Comparison of ENCODE assay signal across 8 mouse cellular contexts in the genomic region with DNA sequence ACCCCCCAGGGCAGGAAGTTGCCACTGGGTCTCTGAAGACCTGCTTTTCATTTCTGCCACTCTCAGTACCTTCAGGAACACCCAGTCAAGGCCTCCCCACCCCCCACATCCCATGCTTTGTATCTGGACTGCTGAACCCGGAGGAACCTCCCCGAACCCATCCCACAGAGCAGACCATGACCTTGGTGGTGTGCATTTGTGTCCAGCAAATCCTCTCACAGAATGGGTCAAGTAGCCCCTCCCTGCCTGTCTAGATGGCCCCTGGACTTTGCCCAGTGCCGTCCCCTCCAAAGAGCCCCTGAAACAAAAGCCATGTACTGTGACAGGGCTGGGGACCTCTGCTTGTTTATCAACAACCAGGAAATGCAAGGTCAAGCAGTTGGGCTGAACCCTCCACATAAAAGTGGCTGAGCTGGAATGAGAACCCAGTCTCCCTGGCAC. TPM values are rescaled to one million over a fixed set of nuclear protein-coding genes. Genes with fewer than 3 reads are reported as not detected.
DNase-seq lines count a peak whose midpoint lies in the region; ATAC-seq lines count a peak whose summit lies in the region.

No protein-coding gene starts in this region.

- peak; percentile 18 to 43 for DNase-seq in spleen, postnatal 10 days (ENCODE audit: low spot score in 2 of 2)
- no peak for DNase-seq in spleen, postnatal 14 days (ENCODE audit: low spot score in 2 of 2)
- peak; percentile 87 for DNase-seq in kidney, postnatal 14 days
- no peak for DNase-seq in layer of hippocampus, postnatal 10 days (ENCODE audit: low spot score in 2 of 2)
- DNase-seq in urinary bladder, postnatal 14 days (ENCODE audit: low spot score): no peak
- no peak for DNase-seq in cerebellum, postnatal 25 days

- H3K9ac ChIP-seq in embryonic facial prominence, embryonic 15.5 days: no peak overlapping the region
- peak overlapping the region; percentile 84 for H3K9ac ChIP-seq in stomach, embryonic 16.5 days (ENCODE audit: low read length)

- no peaks in the 10 kb centered on the region for H3K36me3 ChIP-seq in embryonic facial prominence, embryonic 15.5 days
- no peaks in the 10 kb centered on the region for H3K36me3 ChIP-seq in stomach, embryonic 16.5 days (ENCODE audit: control insufficient read depth, insufficient read depth, low read length)

- H3K27ac ChIP-seq in embryonic facial prominence, embryonic 15.5 days (replicated peaks): peak overlapping the region; percentile 55; the same call in 1 of the 2 replicates
- peak overlapping the region; percentile 99 for H3K27ac ChIP-seq in stomach, embryonic 16.5 days (ENCODE audit: low read length)

- 43% methylated on average over 3 of the region's 3 CpGs for WGBS in embryonic facial prominence, embryonic 15.5 days
- WGBS in stomach, embryonic 16.5 days: 56% methylated on average over 3 of the region's 3 CpGs

- 0 out of 2 replicates have a peak overlapping the region, but pooled peaks have one; percentile 2 for H3K4me3 ChIP-seq in embryonic facial prominence, embryonic 15.5 days (replicated peaks)
- H3K4me3 ChIP-seq in stomach, embryonic 16.5 days (replicated peaks; ENCODE audit: low read length): peak overlapping the region; percentile 90

- 0 out of 2 replicates have a peak, but pooled peaks cover 7% of the 10 kb centered on the region for H3K27me3 ChIP-seq in embryonic facial prominence, embryonic 15.5 days
- H3K27me3 ChIP-seq in stomach, embryonic 16.5 days (ENCODE audit: control insufficient read depth, insufficient read depth, low read length): no peaks in the 10 kb centered on the region

- peak overlapping the region; percentile 29 for H3K4me2 ChIP-seq in embryonic facial prominence, embryonic 15.5 days (replicated peaks)
- peak overlapping the region; percentile 90 for H3K4me2 ChIP-seq in stomach, embryonic 16.5 days (ENCODE audit: low read depth, low read length)

- ATAC-seq in embryonic facial prominence, embryonic 15.5 days (ENCODE audit: insufficient number of reproducible peaks, low FRiP score, low TSS enrichment, low read depth): no peak
- ATAC-seq in stomach, embryonic 16.5 days (ENCODE audit: insufficient read depth, low FRiP score): no peak

- peaks cover 47% of the 10 kb centered on the region for H3K4me1 ChIP-seq in embryonic facial prominence, embryonic 15.5 days
- peaks cover 51% of the 10 kb centered on the region for H3K4me1 ChIP-seq in stomach, embryonic 16.5 days (ENCODE audit: control insufficient read depth, insufficient read depth, low read length)

- no peaks in the 10 kb centered on the region for H3K9me3 ChIP-seq in embryonic facial prominence, embryonic 15.5 days (replicated peaks)
- H3K9me3 ChIP-seq in stomach, embryonic 16.5 days (replicated peaks; ENCODE audit: control insufficient read depth, low read length): no peaks in the 10 kb centered on the region

RNA-seq across cellular contexts. Expression of gene Tst, which starts 2.4 kb away (rescaled TPM):
- 49.1 and 68.9 TPM in 2 replicates for polyA plus RNA-seq in embryonic facial prominence, embryonic 15.5 days (2015; fragmentation: Nextera tagmentation; extraction: Ambion mirVana)
- polyA plus RNA-seq in stomach, embryonic 16.5 days (2015; fragmentation: Nextera tagmentation; extraction: Ambion mirVana): 123 and 146 TPM in 2 replicates
- total RNA-seq in layer of hippocampus, postnatal 10 days (2021): 10 to 100 TPM; 43.7 to 55.4 TPM

RNA-seq across cellular contexts. Expression of gene Mpst, which starts 2.9 kb away (rescaled TPM):
- polyA plus RNA-seq in embryonic facial prominence, embryonic 15.5 days (2015; fragmentation: Nextera tagmentation; extraction: Ambion mirVana): 2.8 and 4.1 TPM in 2 replicates
- polyA plus RNA-seq in stomach, embryonic 16.5 days (2015; fragmentation: Nextera tagmentation; extraction: Ambion mirVana): 6.8 TPM in 2 replicates
- total RNA-seq in layer of hippocampus, postnatal 10 days (2021): 10 to 100 TPM; 50.5 to 55.2 TPM

RNA-seq across cellular contexts. Expression of gene Tex33, which starts 7.6 kb away (rescaled TPM):
- polyA plus RNA-seq in embryonic facial prominence, embryonic 15.5 days (2015; fragmentation: Nextera tagmentation; extraction: Ambion mirVana): 0.83 TPM in 1 of 2 replicates, not detected in the other
- not detected in 2 replicates for polyA plus RNA-seq in stomach, embryonic 16.5 days (2015; fragmentation: Nextera tagmentation; extraction: Ambion mirVana)
- under 1 TPM in 1 of 2 experiments, not detected in 1; 0.49 TPM for total RNA-seq in layer of hippocampus, postnatal 10 days (2021)

RNA-seq across cellular contexts. Expression of gene Kctd17, which starts 25.0 kb away (rescaled TPM):
- polyA plus RNA-seq in embryonic facial prominence, embryonic 15.5 days (2015; fragmentation: Nextera tagmentation; extraction: Ambion mirVana): 59.0 and 62.5 TPM in 2 replicates
- polyA plus RNA-seq in stomach, embryonic 16.5 days (2015; fragmentation: Nextera tagmentation; extraction: Ambion mirVana): 28.1 and 32.0 TPM in 2 replicates
- 100 to 1,000 TPM; 208 to 216 TPM for total RNA-seq in layer of hippocampus, postnatal 10 days (2021)

Comparison
In these comparisons a context has a peak if more than half of its experiments do, and no peak if none do; other contexts are left out.
1. DNase-seq: peak in spleen, postnatal 10 days (2 of 2) and kidney, postnatal 14 days (single experiment); none in spleen, postnatal 14 days (0 of 2), layer of hippocampus, postnatal 10 days (0 of 2), urinary bladder, postnatal 14 days (single experiment) and cerebellum, postnatal 25 days (0 of 2).